Mouse (Mus musculus): ENCODE measurements around the gene Tbk1. TPM values are rescaled to one million over a fixed set of nuclear protein-coding genes. Genes with fewer than 3 reads are reported as not detected.

Tbk1 gene
- polyA plus RNA-seq, 1 experiment from 2014 or later = 28.2 TPM

GRCm38 (mm10) chr10:121569001-121569589 is 17.5 kb downstream of the Tbk1 start:
- peak; percentile 83 for ATAC-seq (ENCODE audit: low FRiP score)
- 0 out of 2 replicates have a peak overlapping the region, but pooled peaks have one; percentile 8 for H3K4me3 ChIP-seq (replicated peaks)
- peak overlapping the region; percentile 48 for H3K4me2 ChIP-seq
- H3K4me1 ChIP-seq = peaks cover 11% of the 10 kb centered on the region
- no peaks in the 10 kb centered on the region for H3K9me3 ChIP-seq (replicated peaks)
- WGBS = 20% methylated on average over 23 of the region's 23 CpGs
- peaks cover 42% of the 10 kb centered on the region for H3K36me3 ChIP-seq
- no peaks in the 10 kb centered on the region for H3K27me3 ChIP-seq (replicated peaks)
- H3K9ac ChIP-seq (replicated peaks) = 0 out of 2 replicates have a peak overlapping the region, but pooled peaks have one; percentile 23
- H3K27ac ChIP-seq (replicated peaks) = peak overlapping the region; percentile 66

- Histone ChIP-seq H3K36me3 (peaks cover 47% of the 10 kb centered on the region), H3K27me3 (replicated peaks) (no peaks in the 10 kb centered on the region), H3K9ac (replicated peaks) (no peak overlapping the region), H3K27ac (replicated peaks) (no peak overlapping the region), H3K4me1 (peaks cover 11% of the 10 kb centered on the region), H3K9me3 (replicated peaks) (no peaks in the 10 kb centered on the region), H3K4me3 (replicated peaks) (no peak overlapping the region), H3K4me2 (peak overlapping the region; percentile 48)
- WGBS = 80% methylated on average over 7 of the region's 7 CpGs
- ATAC-seq (ENCODE audit: low FRiP score) = no peak
Observed at GRCm38 (mm10) chr10:121568534-121568933, 18.1 kb downstream of the Tbk1 start.

DNA sequence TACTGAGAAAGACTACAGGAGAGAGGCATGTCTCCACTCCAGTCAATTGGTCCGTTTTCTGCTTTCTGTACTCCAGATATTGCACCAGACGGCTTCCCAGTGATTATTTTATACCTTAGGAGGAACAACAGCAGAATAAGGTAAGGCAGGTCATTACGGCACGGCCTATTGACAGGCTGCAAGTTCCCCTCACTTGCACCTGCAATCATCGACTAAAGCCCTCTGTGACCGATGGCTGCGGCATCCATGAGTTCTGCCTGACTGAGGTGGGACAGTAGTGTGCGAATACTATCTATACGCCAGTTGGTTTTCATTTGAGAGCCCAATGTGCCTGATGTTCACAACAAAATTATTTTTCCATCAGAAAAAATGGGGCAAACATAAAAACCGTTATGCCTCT is 18.6 kb downstream of the Tbk1 start:
- 93% methylated on average over 10 of the region's 10 CpGs for WGBS

DNA sequence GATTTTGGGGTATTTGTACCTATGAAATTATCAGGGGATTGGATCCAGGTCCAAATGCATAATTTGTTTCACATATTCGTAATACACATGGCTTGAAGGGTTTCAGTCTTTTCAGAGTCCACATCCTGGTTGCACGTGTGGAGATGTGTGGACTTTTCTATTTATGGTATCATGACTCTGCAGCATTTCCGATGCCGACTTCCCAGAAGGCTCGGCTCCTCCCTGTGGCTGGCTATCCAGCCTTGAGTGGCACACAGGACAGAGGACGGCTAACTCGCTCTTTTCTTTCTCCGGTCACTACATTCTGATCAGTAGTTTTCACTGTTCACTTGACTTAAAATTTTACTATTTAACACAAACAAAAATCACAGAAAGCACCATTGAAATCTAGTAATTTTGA is 22.1 kb downstream of the Tbk1 start:
- peaks cover 30% of the 10 kb centered on the region for H3K36me3 ChIP-seq
- ATAC-seq (ENCODE audit: low FRiP score) = no peak

More for the DNA sequence above, 18.6 kb downstream of the Tbk1 start:
- no peak overlapping the region for H3K27ac ChIP-seq (replicated peaks)
- no peaks in the 10 kb centered on the region for H3K9me3 ChIP-seq (replicated peaks)
- peaks cover 47% of the 10 kb centered on the region for H3K36me3 ChIP-seq
- no peak overlapping the region for H3K4me2 ChIP-seq
- no peaks in the 10 kb centered on the region for H3K27me3 ChIP-seq (replicated peaks)
- peaks cover 11% of the 10 kb centered on the region for H3K4me1 ChIP-seq
- H3K4me3 ChIP-seq (replicated peaks) = no peak overlapping the region
- no peak overlapping the region for H3K9ac ChIP-seq (replicated peaks)
- no peak for ATAC-seq (ENCODE audit: low FRiP score)

DNA sequence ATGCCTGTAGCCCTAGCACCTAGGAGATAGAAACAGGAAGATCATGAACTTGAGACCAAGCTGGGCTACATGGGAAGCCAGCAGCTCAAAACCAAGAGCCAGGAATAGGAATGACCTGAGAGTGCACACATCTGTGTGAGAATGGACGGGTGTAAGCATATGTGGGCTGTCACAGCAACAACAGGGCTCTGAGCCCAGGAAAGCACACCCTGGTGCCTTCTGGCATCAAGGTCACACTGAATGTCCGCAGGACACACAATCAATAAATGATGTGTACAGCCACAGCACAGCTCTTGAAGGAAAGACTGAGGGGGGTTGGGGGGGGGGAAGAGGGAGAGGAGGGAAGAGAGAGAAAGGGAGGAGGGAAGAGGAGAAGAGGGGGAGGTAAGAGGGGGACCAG is 28.4 kb downstream of the Tbk1 start:
- WGBS = 76% methylated on average over 2 of the region's 2 CpGs
- no peak overlapping the region for H3K4me3 ChIP-seq (replicated peaks)
- H3K27me3 ChIP-seq (replicated peaks) = no peaks in the 10 kb centered on the region
- peaks cover 51% of the 10 kb centered on the region for H3K36me3 ChIP-seq
- H3K27ac ChIP-seq (replicated peaks) = no peak overlapping the region
- no peaks in the 10 kb centered on the region for H3K4me1 ChIP-seq
- ATAC-seq (ENCODE audit: low FRiP score) = no peak
- H3K9ac ChIP-seq (replicated peaks) = no peak overlapping the region
- no peak overlapping the region for H3K4me2 ChIP-seq
- no peaks in the 10 kb centered on the region for H3K9me3 ChIP-seq (replicated peaks)

More for the DNA sequence above, 22.1 kb downstream of the Tbk1 start:
- 95% methylated on average over 8 of the region's 8 CpGs for WGBS
- H3K4me3 ChIP-seq (replicated peaks) = no peak overlapping the region
- H3K4me2 ChIP-seq = no peak overlapping the region
- H3K9me3 ChIP-seq (replicated peaks) = no peaks in the 10 kb centered on the region
- no peak overlapping the region for H3K9ac ChIP-seq (replicated peaks)
- H3K27me3 ChIP-seq (replicated peaks) = no peaks in the 10 kb centered on the region
- no peak overlapping the region for H3K27ac ChIP-seq (replicated peaks)
- peaks cover 6% of the 10 kb centered on the region; the same call in 1 of the 2 replicates for H3K4me1 ChIP-seq

DNA sequence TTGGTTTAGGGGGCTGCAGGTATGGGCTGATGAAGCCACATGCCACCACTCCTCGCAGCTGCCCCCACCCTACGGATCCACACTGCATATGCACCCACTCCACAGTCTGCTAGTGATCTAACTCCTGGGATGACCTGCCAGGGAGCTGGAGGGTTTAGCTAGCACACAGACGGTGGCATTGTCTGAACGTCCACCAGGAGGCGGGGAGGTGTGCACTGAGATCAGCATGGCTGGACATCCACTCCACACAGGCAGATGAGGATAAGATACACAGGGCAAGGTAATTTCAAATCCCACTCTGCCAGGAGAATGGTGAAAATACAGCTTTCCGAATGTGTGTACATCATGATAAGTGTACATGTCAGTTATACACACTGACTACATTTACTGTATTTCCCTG is 30.3 kb downstream of the Tbk1 start:
- Histone ChIP-seq H3K36me3 (peaks cover 68% of the 10 kb centered on the region), H3K4me3 (replicated peaks) (no peak overlapping the region), H3K4me2 (no peak overlapping the region), H3K4me1 (no peaks in the 10 kb centered on the region), H3K9me3 (replicated peaks) (no peaks in the 10 kb centered on the region), H3K27me3 (replicated peaks) (no peaks in the 10 kb centered on the region), H3K9ac (replicated peaks) (no peak overlapping the region), H3K27ac (replicated peaks) (no peak overlapping the region)
- ATAC-seq (ENCODE audit: low FRiP score) = no peak
- 81% methylated on average over 6 of the region's 6 CpGs for WGBS

DNA sequence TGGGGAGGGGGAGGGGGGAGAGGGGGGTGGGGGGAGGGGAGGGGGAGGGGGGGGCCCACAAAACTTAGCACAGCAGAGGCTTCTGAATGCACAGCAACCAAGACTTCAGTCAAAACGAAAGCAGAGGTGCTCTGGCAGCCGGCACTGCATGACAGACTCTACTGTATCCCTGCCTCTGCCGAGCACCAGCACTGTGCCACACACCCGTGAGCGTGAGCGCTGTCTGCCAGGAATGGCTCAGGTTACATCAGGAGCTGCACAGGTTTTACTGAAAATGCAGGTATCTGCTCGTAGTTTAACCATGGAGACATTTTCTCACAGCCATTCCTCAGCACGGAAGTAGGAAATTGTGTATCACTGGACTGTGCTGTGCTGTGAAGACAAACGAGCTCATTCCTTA is 36.3 kb downstream of the Tbk1 start:
- Histone ChIP-seq H3K4me1 (no peaks in the 10 kb centered on the region), H3K36me3 (peaks cover 85% of the 10 kb centered on the region), H3K27ac (replicated peaks) (no peak overlapping the region), H3K9ac (replicated peaks) (no peak overlapping the region), H3K4me2 (no peak overlapping the region), H3K4me3 (replicated peaks) (no peak overlapping the region), H3K27me3 (replicated peaks) (no peaks in the 10 kb centered on the region), H3K9me3 (replicated peaks) (no peaks in the 10 kb centered on the region)
- 92% methylated on average over 9 of the region's 9 CpGs for WGBS
- no peak for ATAC-seq (ENCODE audit: low FRiP score)

GRCm38 (mm10) chr10:121549670-121550069 is 36.9 kb downstream of the Tbk1 start:
- H3K9ac ChIP-seq (replicated peaks) = no peak overlapping the region
- H3K4me1 ChIP-seq = no peaks in the 10 kb centered on the region
- WGBS = 86% methylated on average over 5 of the region's 5 CpGs
- no peak overlapping the region for H3K27ac ChIP-seq (replicated peaks)
- no peaks in the 10 kb centered on the region for H3K9me3 ChIP-seq (replicated peaks)
- peaks cover 84% of the 10 kb centered on the region for H3K36me3 ChIP-seq
- no peak overlapping the region for H3K4me2 ChIP-seq
- no peak for ATAC-seq (ENCODE audit: low FRiP score)
- no peaks in the 10 kb centered on the region for H3K27me3 ChIP-seq (replicated peaks)
- no peak overlapping the region for H3K4me3 ChIP-seq (replicated peaks)

DNA sequence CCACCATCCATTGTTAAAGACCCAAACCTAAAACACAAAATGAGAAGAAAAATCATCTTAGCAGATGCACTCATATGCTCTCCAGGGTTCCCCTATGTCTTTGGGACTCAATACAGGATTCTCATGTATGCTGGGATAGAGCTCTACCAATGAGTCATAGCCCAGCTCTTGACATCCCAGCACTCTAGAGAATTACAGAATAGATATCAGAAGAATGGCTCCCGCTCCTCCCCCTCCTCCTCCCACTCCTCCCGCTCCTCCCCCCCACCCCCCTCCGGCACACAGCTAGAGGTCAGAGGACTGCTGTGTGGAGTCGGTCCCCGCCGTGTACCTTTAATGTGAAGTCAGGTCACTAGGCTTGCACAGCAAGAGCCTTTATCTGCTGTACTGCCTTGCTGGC is 39.4 kb downstream of the Tbk1 start:
- H3K27ac ChIP-seq (replicated peaks) = no peak overlapping the region
- H3K36me3 ChIP-seq = peaks cover 62% of the 10 kb centered on the region
- no peaks in the 10 kb centered on the region for H3K27me3 ChIP-seq (replicated peaks)
- no peaks in the 10 kb centered on the region for H3K9me3 ChIP-seq (replicated peaks)
- H3K9ac ChIP-seq (replicated peaks) = no peak overlapping the region
- H3K4me3 ChIP-seq (replicated peaks) = no peak overlapping the region
- ATAC-seq (ENCODE audit: low FRiP score) = no peak
- no peak overlapping the region for H3K4me2 ChIP-seq
- H3K4me1 ChIP-seq = no peaks in the 10 kb centered on the region
- 83% methylated on average over 6 of the region's 6 CpGs for WGBS

DNA sequence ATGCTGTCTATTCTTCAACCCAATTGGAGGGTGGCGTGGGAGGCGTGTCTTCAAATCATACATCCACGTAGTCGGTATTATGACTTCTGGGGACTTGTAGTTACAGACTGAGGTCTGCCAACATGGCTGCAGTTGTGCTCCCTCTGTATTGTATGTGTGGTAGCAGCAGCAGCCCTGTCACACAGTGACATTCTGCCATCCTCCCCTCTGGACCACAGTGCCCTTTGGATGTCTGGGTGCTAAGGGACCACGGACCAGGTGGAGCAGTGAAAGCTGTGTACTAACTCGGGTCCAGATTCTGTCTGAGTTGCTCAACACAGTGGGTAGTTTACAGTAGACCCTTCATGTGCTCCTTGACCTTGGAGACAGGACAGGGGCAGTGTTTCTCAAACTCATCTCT is 43.0 kb downstream of the Tbk1 start:
- Histone ChIP-seq H3K9me3 (replicated peaks) (no peaks in the 10 kb centered on the region), H3K27ac (replicated peaks) (no peak overlapping the region), H3K36me3 (peaks cover 30% of the 10 kb centered on the region), H3K9ac (replicated peaks) (no peak overlapping the region), H3K4me3 (replicated peaks) (no peak overlapping the region), H3K4me1 (no peaks in the 10 kb centered on the region), H3K4me2 (no peak overlapping the region), H3K27me3 (replicated peaks) (no peaks in the 10 kb centered on the region)
- 96% methylated on average over 6 of the region's 6 CpGs for WGBS
- ATAC-seq (ENCODE audit: low FRiP score) = no peak

DNA sequence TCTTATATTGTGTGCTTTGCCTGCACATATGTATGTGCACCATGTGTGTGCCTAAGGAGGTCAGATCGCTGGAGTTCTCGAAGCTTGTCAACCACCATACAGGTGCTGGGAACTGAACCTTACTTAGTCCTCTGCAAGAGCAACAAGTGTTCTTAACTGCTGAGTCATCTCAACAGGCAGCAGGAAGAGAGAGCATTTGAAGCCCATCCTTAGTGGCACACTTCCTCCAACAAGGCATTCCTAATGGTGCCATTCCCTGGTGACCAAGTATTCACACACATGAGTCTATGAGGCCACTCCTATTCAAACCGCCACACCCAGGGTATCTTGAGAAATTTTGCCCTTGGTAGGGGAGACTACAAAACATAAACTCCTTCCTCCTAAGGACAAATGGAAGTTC is 44.4 kb downstream of the Tbk1 start:
- peaks cover 19% of the 10 kb centered on the region for H3K36me3 ChIP-seq
- H3K4me1 ChIP-seq = no peaks in the 10 kb centered on the region
- no peaks in the 10 kb centered on the region for H3K27me3 ChIP-seq (replicated peaks)
- no peak for ATAC-seq (ENCODE audit: low FRiP score)
- WGBS = 97% methylated on average over 3 of the region's 3 CpGs
- no peak overlapping the region for H3K27ac ChIP-seq (replicated peaks)
- no peak overlapping the region for H3K4me2 ChIP-seq
- H3K9me3 ChIP-seq (replicated peaks) = no peaks in the 10 kb centered on the region
- no peak overlapping the region for H3K9ac ChIP-seq (replicated peaks)
- H3K4me3 ChIP-seq (replicated peaks) = no peak overlapping the region

- no peak overlapping the region for H3K4me3 ChIP-seq (replicated peaks)
- H3K36me3 ChIP-seq = no peaks in the 10 kb centered on the region
- H3K9me3 ChIP-seq (replicated peaks) = no peaks in the 10 kb centered on the region
- no peak overlapping the region for H3K4me2 ChIP-seq
- no peak for ATAC-seq (ENCODE audit: low FRiP score)
- no peak overlapping the region for H3K9ac ChIP-seq (replicated peaks)
- 83% methylated on average over 4 of the region's 4 CpGs for WGBS
- no peak overlapping the region for H3K27ac ChIP-seq (replicated peaks)
- H3K4me1 ChIP-seq = peaks cover 7% of the 10 kb centered on the region
- H3K27me3 ChIP-seq (replicated peaks) = no peaks in the 10 kb centered on the region
Observed at GRCm38 (mm10) chr10:121534995-121535394, 51.6 kb downstream of the Tbk1 start.
